Mouse (Mus musculus) thymus, adult 2 months (tissue): ENCODE results near the gene Dnajb2. TPM values are rescaled to one million over a fixed set of nuclear protein-coding genes. Genes with fewer than 3 reads are reported as not detected.

Experiments
- DNase-seq: peaks from one replicate; pipeline ENCODE4 v3.0.0; 2021
- H3K27ac ChIP-seq: fragments of 200-500 bp; 2 replicates; pipeline ENCODE4 v1.5.1; 2012; ENCODE audit warnings: low read length, control low read depth; ENCODE audit not compliant: control insufficient read depth, insufficient read depth
- H3K27me3 ChIP-seq: fragments of 200-500 bp; 2 replicates; pipeline ENCODE4 v1.6.1; 2012; ENCODE audit warnings: mild to moderate bottlenecking, low read length, moderate library complexity, mixed read lengths; ENCODE audit not compliant: control insufficient read depth, insufficient read depth
- H3K36me3 ChIP-seq: fragments of 200-500 bp; 2 replicates; pipeline ENCODE4 v1.6.1; 2012; ENCODE audit warnings: mild to moderate bottlenecking, low read length, moderate library complexity; ENCODE audit not compliant: control insufficient read depth, insufficient read depth
- H3K4me1 ChIP-seq: fragments of 200-500 bp; replicated peaks from 2 replicates; pipeline ENCODE4 v1.6.1; 2012; ENCODE audit warnings: low read length; ENCODE audit not compliant: control insufficient read depth, insufficient read depth
- H3K4me3 ChIP-seq: fragments of 200-500 bp; 2 replicates; pipeline ENCODE4 v1.5.1; 2012; ENCODE audit warnings: mild to moderate bottlenecking, low read length, control low read depth, moderate library complexity; ENCODE audit not compliant: control insufficient read depth, insufficient read depth
- CTCF ChIP-seq: fragments of 200-500 bp; IDR thresholded peaks from 2 replicates; pipeline ENCODE4 v1.5.1; 2012; ENCODE audit warnings: mild to moderate bottlenecking, control low read depth, low read length, moderate library complexity, borderline replicate concordance; ENCODE audit not compliant: control insufficient read depth, poor library complexity, insufficient read depth; ENCODE audit errors: extremely low read depth
- POLR2A ChIP-seq: fragments of 200-500 bp; IDR thresholded peaks from 2 replicates; pipeline ENCODE4 v1.6.1; 2012; ENCODE audit warnings: mild to moderate bottlenecking, low read length, control low read depth, moderate library complexity; ENCODE audit not compliant: control insufficient read depth, poor library complexity, insufficient read depth; ENCODE audit errors: extremely low read depth
- WGBS: fragments of 180-500 bp; shearing (Covaris S2); methylation state at CpG from one replicate; pipeline ENCODE4 v1.1.7; 2018; 5-methylcytosine and 5-hydroxymethylcytosine counted together
- polyA plus RNA-seq: library from polyadenylated mRNA; depleted of rRNA; stranded (reverse); fragments of >200 nt; gene quantifications from 2 replicates; pipeline ENCODE4 v1.2.3, GENCODE M21; 2012; rRNA removed

Gene Dnajb2
- polyA plus RNA-seq, result 19.9 and 22.3 TPM in 2 replicates

DNA sequence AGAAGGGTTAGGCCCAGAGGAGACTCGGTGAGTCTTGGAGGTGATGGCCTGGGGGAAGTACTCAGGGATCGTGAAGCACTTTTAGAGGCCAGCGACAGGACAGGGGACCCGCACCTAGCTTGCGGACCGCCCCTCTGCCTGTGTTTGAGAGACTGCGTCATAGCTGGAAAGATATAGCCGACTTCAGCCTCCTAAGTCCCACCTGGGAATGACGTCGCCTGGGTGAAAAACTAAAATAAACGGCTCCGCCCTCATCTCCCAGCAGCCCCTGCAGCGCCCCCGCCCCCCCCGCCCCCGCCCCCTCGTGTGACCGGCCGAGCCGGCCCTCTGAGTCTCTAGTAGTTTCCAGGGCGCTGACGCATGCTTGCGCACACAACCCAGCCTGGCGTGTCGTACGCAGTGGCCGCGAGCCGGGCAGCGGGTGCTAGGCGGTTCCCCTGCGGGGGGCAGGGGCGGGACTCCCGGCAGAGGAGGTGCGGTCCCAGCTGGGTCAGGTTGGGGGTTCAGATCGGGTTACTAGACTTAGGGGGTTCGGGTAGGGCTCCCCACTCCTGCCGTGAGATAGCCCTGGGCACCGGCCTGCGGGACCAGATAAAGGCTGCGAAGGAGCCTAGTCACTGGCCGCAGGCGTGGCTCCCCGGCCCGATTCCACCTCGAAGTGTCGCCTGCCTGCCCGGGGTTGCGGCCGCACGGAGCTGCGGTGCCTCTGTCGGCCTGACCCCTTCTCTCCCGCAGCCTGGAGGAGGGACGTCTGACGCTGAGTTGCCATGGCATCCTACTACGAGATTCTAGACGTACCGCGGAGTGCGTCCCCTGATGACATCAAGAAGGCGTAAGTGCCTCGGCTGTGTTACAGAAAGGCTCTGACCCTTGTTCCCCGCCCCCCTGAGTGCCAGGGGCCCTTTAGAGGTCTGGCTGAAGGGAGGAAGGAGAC lies at the start of gene Dnajb2:
Dnajb2 (plus strand) TSS at position 290 of the 934 bp plus-strand sequence.
- TF ChIP-seq POLR2A (no peak), CTCF (no peak)
- peaks cover 6% of the 10 kb centered on the region for H3K4me1 ChIP-seq

GRCm38 (mm10) chr1:75187126-75187525 lies 49.1 kb upstream of the Dnajb2 start:
- peaks cover 20% of the 10 kb centered on the region for H3K36me3 ChIP-seq
- no peak overlapping the region for H3K4me3 ChIP-seq
- TF ChIP-seq POLR2A (no peak), CTCF (no peak)
- no peak for DNase-seq
- no peak overlapping the region for H3K27ac ChIP-seq
- no peaks in the 10 kb centered on the region for H3K27me3 ChIP-seq
- H3K4me1 ChIP-seq, result peaks cover 9% of the 10 kb centered on the region

More for the DNA sequence above, at the start of gene Dnajb2:
- H3K27me3 ChIP-seq, result no peaks in the 10 kb centered on the region
- no peaks in the 10 kb centered on the region for H3K36me3 ChIP-seq
- WGBS, result 2% methylated on average over 64 of the region's 64 CpGs
- peak; percentile 70 for DNase-seq
- H3K27ac ChIP-seq, result peak within 1 kb of the TSS; percentile 63; the same call in 1 of the 2 replicates
- peak within 1 kb of the TSS; percentile 74 for H3K4me3 ChIP-seq

- peaks cover 11% of the 10 kb centered on the region for H3K4me1 ChIP-seq
- no peak overlapping the region for H3K4me3 ChIP-seq
- no peak overlapping the region for H3K27ac ChIP-seq
- TF ChIP-seq POLR2A (no peak), CTCF (no peak)
- peaks cover 16% of the 10 kb centered on the region for H3K36me3 ChIP-seq
- WGBS, result 28% methylated on average over 2 of the region's 2 CpGs
- no peak for DNase-seq
- H3K27me3 ChIP-seq, result no peaks in the 10 kb centered on the region
Measured at GRCm38 (mm10) chr1:75187914-75188483, 48.2 kb upstream of the Dnajb2 start.

DNA sequence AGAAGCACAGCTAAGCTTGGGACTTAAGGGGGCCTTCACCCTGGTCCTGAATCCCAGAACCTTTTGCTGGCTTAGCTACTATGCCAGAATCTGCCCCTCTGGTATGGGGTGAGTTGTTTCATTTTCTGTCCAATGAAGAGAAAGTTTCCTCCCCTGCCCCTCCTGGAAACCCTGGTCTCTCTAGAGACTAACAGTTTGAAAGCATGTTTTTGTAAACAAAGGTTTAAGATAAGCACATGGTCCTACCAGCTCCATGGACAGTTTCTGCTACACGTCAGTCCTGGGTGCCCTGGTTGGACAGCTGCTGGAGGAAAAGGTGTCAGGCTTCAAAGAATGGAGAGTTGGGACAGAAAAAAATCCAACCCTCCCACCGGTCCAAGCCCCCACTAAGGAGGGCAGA lies 45.6 kb upstream of the Dnajb2 start:
- Histone ChIP-seq H3K4me3 (no peak overlapping the region), H3K4me1 (peaks cover 11% of the 10 kb centered on the region)
- 84% methylated on average over 2 of the region's 2 CpGs for WGBS

GRCm38 (mm10) chr1:75191258-75191621 lies 45.0 kb upstream of the Dnajb2 start:
- H3K27ac ChIP-seq, result no peak overlapping the region
- H3K36me3 ChIP-seq, result peaks cover 11% of the 10 kb centered on the region
- WGBS, result 60% methylated on average over 5 of the region's 5 CpGs
- peak overlapping the region; percentile 68 for H3K4me3 ChIP-seq
- H3K4me1 ChIP-seq, result peaks cover 11% of the 10 kb centered on the region
- no peaks in the 10 kb centered on the region for H3K27me3 ChIP-seq
- DNase-seq, result no peak
- TF ChIP-seq POLR2A, result no peak
- TF ChIP-seq CTCF, result no peak

More for the DNA sequence above, 45.6 kb upstream of the Dnajb2 start:
- no peak for TF ChIP-seq CTCF
- TF ChIP-seq POLR2A, result no peak
- Histone ChIP-seq H3K27me3 (no peaks in the 10 kb centered on the region), H3K36me3 (peaks cover 12% of the 10 kb centered on the region), H3K27ac (no peak overlapping the region)
- DNase-seq, result no peak

- WGBS, result under 1% methylated on average over 56 of the region's 56 CpGs
- H3K4me3 ChIP-seq, result peak within 1 kb of the TSS; percentile 80
- peak; percentile 94 for DNase-seq
- H3K27me3 ChIP-seq, result no peaks in the 10 kb centered on the region
- TF ChIP-seq POLR2A (peak; percentile 55; the same call in 1 of the 2 replicates), CTCF (peak; percentile 21; the same call in 1 of the 2 replicates)
- H3K27ac ChIP-seq, result peak within 1 kb of the TSS; percentile 8; the same call in 1 of the 2 replicates
- H3K4me1 ChIP-seq, result peaks cover 11% of the 10 kb centered on the region
- H3K36me3 ChIP-seq, result peaks cover 5% of the 10 kb centered on the region
Measured at GRCm38 (mm10) chr1:75191622-75192402, 44.4 kb upstream of the Dnajb2 start, which contains the start of the genes Ankzf1 and Atg9a. Ankzf1 (plus strand) TSS chr1:75192151. Atg9a (minus strand) TSS chr1:75192196.
